Mouse (Mus musculus) T-helper 17 cell (primary cell): Measurements from ENCODE around the gene Cep152.

Experiments
- in situ Hi-C, 2 experiments: fragments of 300-600 bp; cut with MboI, MseI; formaldehyde crosslinking; loops; 1 replicate in 1 of 2; 2 replicates in 1 of 2; pipeline ENCODE4 v1.15.1; 2025; ENCODE audit warnings: high pct_unique_total_duplicates in 2 of 2

The Cep152 gene

DNA sequence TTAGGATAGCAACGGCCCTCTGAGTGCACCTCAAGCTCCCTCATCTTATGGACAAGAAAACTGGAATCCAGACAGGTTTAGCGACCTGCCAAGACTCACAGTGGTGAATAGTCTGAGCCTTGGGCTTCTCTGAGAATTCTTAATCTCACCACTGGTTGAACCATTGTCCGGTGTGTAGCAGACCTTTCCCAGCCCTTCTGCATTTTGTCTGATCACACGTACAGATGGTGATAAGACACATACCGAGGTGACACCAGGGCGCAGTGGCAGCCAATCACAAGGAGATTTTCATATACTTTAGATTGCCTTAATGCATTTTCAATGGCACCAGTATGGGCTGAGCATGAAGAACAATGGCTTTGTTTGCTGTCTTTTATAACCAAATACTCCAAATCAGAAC is 3.6 kb upstream of the Cep152 start:
- in situ Hi-C loops: no loop called here

DNA sequence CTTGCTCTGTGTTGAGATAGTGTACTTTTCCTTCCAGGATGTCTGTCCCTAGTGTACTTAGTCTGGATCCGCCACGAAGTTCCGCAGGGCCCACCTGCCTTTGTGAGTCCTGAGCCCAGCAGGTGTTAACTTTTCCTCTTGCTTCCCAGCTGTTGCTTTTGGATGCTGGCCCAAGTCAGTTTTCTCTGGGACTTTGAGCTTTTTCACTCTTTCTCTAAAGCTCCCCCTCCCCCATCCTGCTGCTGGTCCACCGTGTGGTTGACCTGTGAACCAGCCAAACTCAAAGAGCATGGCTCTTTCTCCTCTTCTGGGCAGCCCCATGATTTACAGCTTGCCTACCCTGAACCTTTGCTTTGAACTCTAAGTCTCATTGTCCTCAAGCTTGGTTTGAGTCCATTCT is 1.6 kb upstream of the Cep152 start:
- in situ Hi-C loops: no loop called here

DNA sequence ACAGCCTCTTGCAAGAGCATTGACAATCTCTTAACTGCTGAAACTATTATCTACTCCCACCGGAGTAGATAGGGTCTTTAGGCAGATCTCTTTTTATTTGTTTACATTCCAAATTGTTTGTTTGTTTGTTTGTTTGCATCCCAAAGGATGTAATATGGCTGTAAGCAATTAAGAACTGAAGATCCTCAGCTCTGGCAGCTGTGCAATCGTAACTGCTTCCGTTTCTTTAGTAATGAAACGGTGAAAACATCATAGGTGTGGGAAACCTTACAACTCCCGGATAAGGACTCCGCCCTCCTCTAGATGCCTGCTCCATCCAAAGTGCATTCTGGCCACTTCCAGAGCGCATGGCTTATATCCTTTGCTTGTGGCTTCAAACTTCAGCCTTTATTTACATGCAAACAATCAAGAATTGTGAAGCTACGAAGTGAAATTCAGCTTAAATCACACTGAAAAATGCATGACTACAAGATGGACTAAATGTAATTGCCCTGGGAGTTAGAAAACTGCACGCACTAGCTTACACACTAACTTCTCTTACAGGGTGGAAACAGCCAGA is 707 bp downstream of the Cep152 start:
- in situ Hi-C loops: no loop called here

DNA sequence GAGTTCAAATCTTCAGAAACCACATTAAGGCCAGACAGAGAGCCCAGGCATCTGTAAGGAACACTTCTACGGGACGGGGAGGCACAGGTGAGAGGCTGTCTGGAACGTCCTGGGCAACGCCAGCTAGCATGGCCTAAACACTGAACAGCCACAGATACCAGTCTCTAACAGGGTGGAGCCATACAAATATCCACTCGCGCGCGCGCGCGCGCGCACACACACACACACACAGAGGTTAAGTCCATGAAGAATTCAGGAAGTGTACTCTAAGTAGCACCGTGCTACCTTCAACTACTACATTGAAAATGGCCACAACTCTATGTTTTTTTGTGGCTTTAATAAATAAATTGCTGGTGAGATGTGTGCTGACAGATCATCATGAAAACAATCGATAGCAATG is 1.7 kb downstream of the Cep152 start:
- in situ Hi-C loops: no loop called here

DNA sequence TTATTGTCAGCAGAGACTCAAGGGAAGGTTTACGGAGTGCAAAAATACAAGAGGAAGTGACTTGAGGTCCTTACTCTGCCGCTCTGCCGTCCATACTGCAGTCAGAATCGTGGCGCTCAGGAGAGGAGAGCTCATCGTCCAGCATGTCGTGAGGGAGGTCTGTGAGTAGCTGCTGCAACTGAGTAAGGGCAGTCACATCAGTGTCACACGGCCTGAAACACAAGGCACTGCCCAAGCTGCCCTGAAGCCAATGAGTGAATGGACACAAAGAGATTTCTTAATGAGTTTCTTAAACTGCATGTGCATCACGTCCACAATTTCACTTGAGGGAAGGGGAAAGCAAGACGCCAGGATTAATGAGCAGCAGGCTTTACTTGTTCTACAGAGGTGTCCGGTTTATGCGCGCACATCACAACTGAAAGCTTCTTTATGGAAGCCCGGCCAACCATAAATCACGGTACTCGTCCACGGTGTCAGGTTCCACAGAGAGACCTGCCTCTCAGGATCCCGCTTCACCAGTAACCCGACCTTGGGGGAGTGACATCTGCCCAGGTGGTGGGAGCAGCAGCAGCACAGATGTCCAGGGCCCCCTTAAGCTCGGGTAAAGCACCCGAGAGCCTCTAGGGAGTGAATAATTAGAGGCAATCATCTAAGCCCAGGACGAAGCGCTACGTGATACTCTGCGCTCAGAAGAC is 4.6 kb downstream of the Cep152 start:
- in situ Hi-C loops: no loop called here

DNA sequence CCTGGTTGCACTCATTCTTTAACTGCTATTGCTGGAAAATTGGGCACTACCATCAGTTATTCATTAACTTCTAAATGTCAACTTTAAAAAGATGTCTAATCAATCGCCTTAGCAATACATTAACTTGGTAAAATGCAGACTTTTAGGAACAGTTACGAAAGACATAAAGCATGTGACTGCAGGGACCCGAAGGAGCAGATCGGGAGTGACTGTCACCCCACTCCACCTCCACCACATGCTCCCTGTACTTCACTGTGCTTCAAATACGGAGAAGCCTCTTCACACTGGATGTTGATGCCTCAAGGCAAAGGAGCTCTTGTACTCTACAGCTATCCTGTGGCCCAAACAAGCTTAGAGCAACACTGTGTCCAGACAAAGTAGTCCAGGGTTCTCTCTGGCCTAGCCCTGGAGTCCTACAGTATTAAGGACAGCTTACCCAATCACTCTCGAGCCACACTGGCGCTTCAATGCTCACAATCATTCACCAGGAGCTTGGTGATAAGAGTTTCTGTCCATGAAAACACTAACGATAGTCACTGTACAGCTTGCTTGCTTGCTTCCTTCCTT is 9.0 kb downstream of the Cep152 start:
- in situ Hi-C loops: no loop called here

DNA sequence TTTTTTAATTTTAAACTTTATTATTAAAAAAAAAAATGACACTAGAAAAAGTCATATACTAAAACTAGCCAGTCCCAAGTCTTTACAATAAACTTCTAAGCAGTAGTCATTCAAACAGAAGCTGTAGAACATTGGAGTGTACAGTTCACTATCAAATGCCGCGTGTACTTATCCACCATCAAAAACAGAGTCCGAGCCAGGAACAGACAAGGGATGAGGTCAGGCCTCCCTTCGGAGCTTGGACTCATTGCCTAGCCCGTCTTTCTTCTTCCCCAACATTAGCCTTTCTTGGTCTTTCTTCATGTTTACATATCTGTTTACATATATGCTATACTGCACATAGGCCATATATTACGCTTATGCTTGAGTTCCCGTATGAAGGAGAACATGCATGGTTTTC is 9.5 kb downstream of the Cep152 start:
- in situ Hi-C loops: no loop called here

DNA sequence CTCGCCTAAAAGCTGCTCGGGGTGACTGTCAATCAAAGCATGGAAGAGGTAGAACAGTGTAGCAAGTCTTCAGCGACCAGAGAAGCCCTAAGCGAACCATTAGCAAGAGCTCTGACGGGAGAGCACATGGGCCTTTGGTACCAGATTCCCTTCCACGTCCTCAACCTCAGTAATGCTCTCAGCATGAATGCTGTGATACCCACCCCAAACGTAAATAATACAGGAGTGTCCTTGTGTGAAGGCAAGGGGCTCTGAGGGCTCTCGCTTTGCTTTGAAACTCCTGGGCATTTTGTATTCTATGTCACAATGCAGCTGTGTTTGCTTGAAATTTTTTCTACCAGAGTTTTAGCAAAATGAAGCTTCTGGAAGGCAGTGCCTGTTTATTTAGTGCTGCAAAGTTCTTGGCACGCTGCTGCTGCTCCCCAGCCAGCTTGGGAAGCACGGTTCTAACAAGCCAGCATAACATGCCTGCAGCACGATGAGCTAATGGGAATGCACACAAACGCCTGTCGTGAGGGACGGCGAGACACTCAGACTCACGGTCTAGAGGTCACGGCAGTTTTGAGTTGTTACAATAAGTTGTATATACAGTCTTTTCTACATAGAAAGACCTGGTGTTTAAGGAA is 18.6 kb downstream of the Cep152 start:
- in situ Hi-C loops: no loop called here

DNA sequence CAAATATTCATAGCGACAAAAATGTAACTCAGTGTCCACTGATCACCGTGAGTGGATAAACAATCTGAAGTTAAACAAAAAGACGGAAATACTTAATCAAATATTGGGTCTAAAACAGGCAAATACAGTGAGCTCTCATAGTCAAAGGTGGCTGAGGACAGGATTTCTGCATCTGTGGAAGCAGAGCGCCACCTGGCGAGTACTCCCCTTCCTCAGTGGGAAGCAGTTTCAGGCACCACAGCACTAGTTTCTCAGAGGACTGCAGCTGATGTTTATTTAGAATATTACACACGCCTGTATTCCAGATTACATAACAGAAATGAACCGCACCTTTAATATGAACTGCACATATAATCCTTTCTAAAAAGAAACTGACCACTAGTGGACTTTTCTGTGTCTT is 20.3 kb downstream of the Cep152 start:
- in situ Hi-C loops: no loop called here

DNA sequence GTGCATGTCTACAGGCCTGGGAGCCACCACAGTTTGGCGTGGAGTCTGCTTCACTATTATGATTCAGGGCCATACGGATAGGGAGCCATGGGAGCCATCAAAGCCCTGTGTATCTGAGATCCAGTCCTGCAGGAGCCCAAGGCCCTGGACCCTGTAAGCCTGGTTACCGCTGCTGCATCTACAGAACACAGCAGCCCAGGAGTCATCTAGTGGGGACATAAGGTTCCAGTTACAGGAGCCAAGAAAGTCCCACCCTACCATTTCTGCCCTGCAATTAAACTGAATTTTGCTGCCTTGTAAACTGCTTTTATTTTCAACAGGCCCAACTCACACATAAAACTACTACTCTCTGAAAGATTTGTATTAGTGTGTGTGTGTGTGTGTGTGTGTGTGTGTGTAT is 21.9 kb downstream of the Cep152 start:
- in situ Hi-C loops: no loop called here

DNA sequence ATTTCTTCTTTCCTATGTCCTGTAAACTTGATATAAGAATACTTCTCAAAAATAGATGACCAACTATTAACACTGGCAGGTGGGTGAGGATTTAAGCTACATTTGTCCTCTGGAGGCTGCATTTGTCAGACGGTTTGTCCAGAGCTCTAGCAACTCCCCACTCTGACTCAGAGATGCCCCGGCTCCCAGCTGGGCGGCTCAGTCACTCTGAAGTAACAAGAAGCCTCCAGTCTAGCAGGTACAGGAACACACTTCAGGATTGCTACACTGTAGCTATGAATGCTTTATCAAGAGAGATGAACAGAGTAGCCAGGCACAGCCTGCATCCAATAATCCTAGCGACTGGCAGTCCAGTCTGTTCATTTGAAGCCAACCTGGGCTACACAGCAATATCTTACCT is 26.0 kb downstream of the Cep152 start:
- in situ Hi-C loops: no loop called here

DNA sequence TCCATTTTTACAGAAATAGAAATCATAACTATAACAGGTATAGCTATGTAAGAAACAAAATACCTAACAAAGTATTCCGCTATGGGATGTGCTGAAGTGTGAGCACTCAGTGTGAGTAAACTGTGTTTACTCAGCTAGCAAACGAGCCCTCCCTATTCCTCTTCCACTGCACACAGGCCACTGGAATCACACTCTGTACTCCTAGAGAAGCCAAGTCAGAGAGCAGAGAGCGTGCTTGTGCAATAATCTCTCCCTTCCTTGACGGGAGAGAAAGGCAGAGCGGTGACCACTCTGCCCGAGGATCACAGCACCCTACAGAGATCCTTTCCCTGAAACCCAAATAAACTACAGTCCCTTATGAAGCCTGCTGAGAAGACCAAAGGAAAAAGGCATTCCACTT is 26.7 kb downstream of the Cep152 start:
- in situ Hi-C loops: no loop called here

DNA sequence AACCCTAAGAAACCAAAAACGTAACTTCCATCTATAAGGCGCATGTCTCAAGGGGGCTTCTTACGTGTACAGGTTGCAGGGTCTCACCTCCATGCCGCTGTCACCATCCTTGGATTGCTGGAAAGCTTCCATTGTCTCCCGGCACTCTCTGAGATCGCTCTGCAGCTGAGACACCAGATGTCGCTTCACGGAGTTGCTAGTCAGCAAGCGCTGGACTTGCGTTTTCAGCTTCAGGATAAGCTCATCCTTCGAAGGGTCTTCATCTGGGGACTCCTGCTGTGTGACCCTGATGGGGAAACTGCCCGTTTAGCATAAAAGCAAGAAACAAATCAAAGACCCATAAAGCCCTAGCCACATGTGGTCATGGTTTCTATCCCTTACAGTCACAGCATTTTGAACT is 30.1 kb downstream of the Cep152 start:
- in situ Hi-C loops: no loop called here

DNA sequence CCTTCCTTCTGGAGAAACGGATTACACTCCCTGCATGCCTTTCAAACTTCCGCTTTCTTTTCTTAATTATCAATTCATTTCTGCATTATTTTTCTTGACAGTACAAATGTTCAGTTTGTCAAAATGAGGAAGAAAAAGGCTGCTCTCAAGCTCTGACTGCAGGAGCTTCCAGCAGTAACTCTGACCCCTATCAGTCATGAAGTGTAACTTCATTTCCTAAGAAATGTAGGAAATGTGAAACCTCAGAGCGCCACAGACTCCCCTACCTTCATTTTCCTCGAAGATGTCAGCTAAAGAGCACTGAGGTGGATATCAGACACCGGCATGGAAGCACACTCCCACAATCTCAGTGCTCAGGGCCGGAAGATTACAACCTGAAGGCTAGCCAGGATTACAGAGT is 30.8 kb downstream of the Cep152 start:
- in situ Hi-C loops: no loop called here

DNA sequence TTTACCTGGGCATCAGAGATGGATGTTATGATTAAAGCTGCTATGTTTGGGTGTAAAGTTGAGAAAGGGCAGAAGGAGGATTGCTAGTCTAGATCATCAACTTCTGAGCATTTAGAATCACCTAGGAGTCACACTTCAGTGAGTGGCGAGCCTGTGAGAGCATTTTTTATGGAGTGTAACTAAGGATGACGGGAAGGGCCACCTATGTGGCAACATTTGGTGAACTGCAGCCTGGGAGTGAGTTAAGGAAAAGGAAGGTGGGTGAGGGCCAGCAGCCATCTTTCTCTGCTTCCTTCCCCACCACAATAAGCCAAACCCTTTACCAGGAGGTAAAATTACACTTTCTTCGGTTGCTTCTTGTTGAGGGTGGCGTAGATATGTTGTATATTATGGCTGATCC is 33.0 kb downstream of the Cep152 start:
- in situ Hi-C loops: no loop called here

DNA sequence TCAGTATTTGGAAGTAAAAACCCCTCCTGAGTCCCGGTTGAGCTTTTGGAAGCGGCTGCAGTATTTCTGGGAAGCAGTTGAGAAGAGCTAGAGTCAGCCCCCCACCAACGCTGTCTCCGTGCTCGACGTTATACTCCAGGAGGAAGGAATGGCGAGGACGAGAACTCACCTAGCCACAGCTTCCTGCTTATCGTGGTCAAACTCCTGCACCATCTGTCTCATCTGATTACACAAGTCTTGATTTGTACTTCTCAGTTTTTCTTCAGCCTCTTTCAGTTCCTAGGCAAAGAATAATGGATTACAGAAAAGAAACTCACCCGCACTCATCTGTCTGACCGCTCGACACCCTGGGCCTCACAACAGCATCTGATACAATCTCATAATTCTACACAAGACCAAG is 35.6 kb downstream of the Cep152 start:
- in situ Hi-C loops: no loop called here

DNA sequence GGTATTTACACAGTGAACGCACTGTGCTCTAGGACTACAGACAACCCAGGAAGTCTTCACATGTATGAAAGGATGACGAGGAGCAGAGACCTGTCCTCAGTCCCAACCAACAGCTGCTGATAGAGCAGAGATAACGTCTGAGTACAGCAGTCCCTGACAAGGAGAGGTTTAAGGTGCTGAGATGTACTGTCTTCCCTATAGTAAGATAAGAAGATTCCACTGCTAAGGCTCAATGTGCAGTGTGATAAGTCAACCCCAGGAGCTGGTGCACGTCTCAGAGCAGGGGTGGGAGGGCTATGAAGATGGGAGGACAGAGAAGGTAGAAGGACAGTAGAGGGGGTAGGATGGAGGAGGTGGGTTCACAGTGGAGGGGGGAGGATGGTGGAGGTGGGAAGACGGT is 43.8 kb downstream of the Cep152 start:
- in situ Hi-C loops: no loop called here

DNA sequence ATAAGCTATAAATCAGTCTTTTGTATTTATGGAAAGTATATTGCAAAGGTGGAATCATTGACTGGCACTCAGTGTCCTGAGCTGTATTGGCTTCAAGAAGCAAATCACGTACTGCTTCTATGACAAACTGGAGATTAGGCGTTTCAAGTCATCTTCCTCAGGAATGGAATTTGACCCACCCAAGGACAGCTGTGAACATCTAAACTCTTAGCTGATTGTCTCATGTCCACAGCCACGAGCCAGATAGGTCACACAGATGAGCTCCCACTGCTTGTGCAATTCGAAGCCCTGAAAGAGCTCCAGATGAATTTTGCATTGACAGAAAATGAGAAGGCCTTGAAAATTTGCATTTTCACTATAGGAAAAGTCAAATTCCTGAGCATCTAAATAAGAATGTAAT is 47.2 kb downstream of the Cep152 start:
- in situ Hi-C loops: loop anchor here in 1 of 2 experiments (10.0 kb wide), 1 partner anchor 493 kb away; no protein-coding TSS in a partner anchor

DNA sequence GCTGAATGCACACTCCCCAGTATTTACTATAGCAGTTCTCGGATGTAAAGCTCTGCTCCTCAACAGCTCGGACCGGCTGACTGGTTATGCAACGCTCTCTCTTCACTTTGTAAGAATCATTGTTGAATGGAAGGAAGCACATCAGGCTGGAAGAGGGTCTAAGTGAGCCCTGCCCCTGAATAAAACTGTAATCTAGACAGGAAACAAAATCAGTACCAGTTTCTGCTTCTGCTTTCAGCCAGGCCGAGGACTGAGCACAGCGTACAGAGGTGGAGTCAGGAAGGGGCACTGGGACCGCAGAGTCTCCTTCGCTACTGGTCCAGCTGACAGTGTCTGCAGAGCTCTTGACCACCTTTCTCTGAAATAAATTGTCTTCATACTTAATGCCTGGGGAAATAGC is 48.4 kb downstream of the Cep152 start:
- in situ Hi-C loops: loop anchor here in 1 of 2 experiments (10.0 kb wide), 1 partner anchor 492 kb away; no protein-coding TSS in a partner anchor

DNA sequence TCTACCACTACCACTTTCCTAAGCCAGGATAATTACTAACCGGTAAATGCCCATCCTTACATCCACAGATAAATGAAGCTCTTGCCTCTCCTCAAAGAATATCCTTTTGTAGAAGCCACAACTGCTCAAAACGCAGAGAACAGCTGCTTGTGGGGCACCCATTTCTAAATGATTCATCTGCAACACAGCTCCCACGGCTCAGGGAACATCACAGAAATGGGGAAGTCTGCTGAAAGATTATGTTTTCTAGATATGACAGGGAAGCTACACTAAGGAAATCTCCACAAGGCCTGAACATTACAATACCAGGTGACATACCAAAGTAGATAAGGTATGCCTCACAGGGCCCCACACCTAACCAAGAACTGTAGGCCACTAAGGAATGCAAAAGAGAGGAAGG is 49.1 kb downstream of the Cep152 start:
- in situ Hi-C loops: loop anchor here in 1 of 2 experiments (10.0 kb wide), 1 partner anchor 491 kb away; no protein-coding TSS in a partner anchor

DNA sequence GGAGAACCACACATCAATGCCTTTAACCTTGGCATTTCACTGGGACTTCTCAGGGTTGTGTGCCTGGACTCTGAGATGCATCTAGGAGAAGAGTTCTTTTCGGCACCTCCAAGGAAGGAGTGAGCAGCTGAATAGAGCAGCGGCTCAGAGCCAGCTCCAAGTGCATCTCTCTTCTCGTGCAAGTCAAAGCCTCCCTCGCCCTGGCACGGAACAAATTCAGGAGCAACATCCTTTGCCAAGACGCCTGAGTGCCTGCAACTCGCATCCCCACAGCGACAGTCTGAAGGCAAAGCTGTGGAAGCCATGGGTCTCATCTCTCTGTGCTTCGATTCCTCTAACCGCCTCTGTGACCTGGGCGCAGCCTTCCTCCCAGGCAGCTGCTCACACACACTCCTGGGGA is 61.0 kb downstream of the Cep152 start:
- in situ Hi-C loops: no loop called here

DNA sequence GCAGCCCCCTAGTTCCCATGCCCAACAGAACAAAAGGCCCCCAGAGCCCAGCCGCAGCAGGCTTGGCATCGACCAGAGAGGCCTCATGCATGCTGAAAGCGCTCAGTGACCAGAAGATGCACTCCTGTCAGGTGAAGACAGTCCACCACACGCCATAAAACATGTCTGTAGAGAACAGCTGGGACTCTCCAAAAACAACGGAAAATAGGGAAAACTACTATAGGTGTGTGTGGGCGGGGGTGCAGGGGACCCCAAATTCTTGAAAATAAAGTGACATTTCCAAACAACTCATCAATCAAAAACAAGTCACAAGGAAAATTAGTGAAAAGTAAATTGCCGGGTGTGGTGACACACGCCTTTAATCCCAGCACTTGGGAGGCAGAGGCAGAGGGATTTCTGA is 62.5 kb downstream of the Cep152 start:
- in situ Hi-C loops: no loop called here

DNA sequence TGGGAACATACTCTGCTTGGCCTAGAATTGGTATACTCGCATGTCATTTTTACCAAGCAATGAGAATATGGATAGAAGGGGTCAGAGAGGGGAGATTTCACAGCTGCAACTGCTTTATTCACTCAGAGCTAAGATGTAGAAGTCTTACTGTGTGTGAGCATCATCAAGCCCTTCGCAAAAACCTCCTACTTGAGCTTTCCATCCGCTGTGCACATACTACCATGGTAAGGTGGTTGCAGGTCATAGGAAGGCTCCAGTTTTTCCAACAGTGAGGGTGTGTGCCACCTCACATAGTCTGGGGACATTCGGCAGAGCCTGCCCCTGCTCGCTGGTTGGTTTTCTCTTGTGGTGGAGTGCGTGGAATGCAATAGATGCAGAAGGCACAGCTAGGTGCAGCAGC is 64.9 kb downstream of the Cep152 start:
- in situ Hi-C loops: no loop called here
